Mouse (Mus musculus) left cerebral cortex, adult 2 months (tissue): ENCODE data around the gene Prkch. TPM values are rescaled to one million over a fixed set of nuclear protein-coding genes. Genes with fewer than 3 reads are reported as not detected.

Experiments
- DNase-seq, 2 experiments: peaks; one replicate each; pipeline ENCODE4 v3.0.0; 2021 to 2022; ENCODE audit warnings: low spot score in 2 of 2, mixed read lengths in 1 of 2; ENCODE audit errors: extremely low spot score in 1 of 2
- H3K27ac ChIP-seq: fragments of 200-600 bp; 2 replicates; pipeline ENCODE4 v1.8.1; 2022
- H3K4me3 ChIP-seq: fragments of 200-600 bp; 2 replicates; pipeline ENCODE4 v1.8.1; 2022
- CTCF ChIP-seq: fragments of 200-600 bp; IDR thresholded peaks from 2 replicates; pipeline ENCODE4 v1.8.1; 2022; ENCODE audit warnings: antibody characterized with exemption, mild to moderate bottlenecking, moderate library complexity
- intact Hi-C: fragments of 180-260 bp; cut with DNase I; formaldehyde crosslinking; loops from one replicate; pipeline ENCODE4 v1.15.1; 2025
- total RNA-seq, 2 experiments: library from RNA; stranded (reverse); gene quantifications; 2 replicates each; pipeline ENCODE4 v1.2.3; 2021

The Prkch gene
- total RNA-seq, 2 experiments from 2014 or later = 4.1 to 5.7 TPM

- no peak for TF ChIP-seq CTCF
- no peak overlapping the region for H3K27ac ChIP-seq
- no peak for DNase-seq
- intact Hi-C loops = no loop called here
- no peak overlapping the region for H3K4me3 ChIP-seq
Measured at GRCm38 (mm10) chr12:73625277-73626032, 40.9 kb downstream of the Prkch start.

- DNase-seq = no peak
- TF ChIP-seq CTCF = no peak
- no peak overlapping the region for H3K27ac ChIP-seq
- no peak overlapping the region for H3K4me3 ChIP-seq
- intact Hi-C loops = no loop called here
Measured at GRCm38 (mm10) chr12:73627902-73628301, 43.3 kb downstream of the Prkch start.

GRCm38 (mm10) chr12:73630596-73630995 is 46.0 kb downstream of the Prkch start:
- Histone ChIP-seq H3K4me3 (no peak overlapping the region), H3K27ac (no peak overlapping the region)
- intact Hi-C loops = no loop called here
- no peak for TF ChIP-seq CTCF
- DNase-seq = no peak

DNA sequence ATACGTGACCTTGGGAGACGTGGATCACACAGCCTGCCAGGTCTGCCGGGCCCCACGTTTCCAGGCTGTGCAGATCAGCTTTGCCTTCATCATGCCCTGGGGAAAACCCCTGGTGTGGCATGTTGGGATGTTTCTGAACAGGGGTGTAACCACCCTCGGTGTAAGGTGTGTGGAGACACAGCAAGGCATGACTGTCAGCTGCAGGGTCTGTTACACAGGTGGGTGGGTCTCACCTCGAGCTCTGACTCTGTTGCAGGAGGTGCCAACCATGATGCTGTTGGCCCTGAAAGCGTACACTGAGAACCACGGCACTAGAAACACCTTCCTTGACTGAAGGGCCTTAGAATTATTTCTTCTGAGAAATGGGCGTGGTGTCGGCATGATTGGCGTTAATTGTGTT is 46.6 kb downstream of the Prkch start:
- no peak for TF ChIP-seq CTCF
- no peak for DNase-seq
- Histone ChIP-seq H3K4me3 (no peak overlapping the region), H3K27ac (no peak overlapping the region)
- intact Hi-C loops = no loop called here

- no peak overlapping the region for H3K27ac ChIP-seq
- no peak for TF ChIP-seq CTCF
- intact Hi-C loops = no loop called here
Measured at GRCm38 (mm10) chr12:73632671-73633244, 48.2 kb downstream of the Prkch start.

GRCm38 (mm10) chr12:73633707-73634106 is 49.1 kb downstream of the Prkch start:
- H3K27ac ChIP-seq = no peak overlapping the region
- intact Hi-C loops = no loop called here
- DNase-seq = no peak
- H3K4me3 ChIP-seq = no peak overlapping the region
- TF ChIP-seq CTCF = no peak

More at GRCm38 (mm10) chr12:73632671-73633244, 48.2 kb downstream of the Prkch start:
- no peak for DNase-seq
- H3K4me3 ChIP-seq = no peak overlapping the region

DNA sequence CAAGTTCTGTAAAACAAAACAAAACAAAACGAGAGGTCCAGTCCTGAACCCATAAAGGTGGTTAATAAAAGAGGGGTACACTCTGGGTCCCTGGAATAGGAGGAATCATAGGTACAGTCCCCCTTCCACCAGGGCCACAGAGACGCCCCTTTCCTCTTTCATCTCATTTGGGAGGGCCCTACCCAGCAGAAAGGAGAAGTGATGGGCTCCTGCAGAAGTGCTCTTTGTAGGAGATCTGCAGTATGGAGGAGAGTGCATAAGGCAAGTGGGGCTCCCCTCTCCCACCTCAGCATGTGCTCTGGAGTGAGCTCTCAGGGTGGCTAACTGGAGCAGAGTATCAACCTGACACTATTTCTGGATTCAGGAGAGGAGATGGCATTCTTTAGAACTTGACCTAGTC is 55.0 kb downstream of the Prkch start:
- no peak for TF ChIP-seq CTCF
- intact Hi-C loops = no loop called here
- no peak for DNase-seq
- Histone ChIP-seq H3K27ac (no peak overlapping the region), H3K4me3 (no peak overlapping the region)

GRCm38 (mm10) chr12:73641183-73641582 is 56.6 kb downstream of the Prkch start:
- TF ChIP-seq CTCF = no peak
- DNase-seq = no peak
- Histone ChIP-seq H3K4me3 (no peak overlapping the region), H3K27ac (no peak overlapping the region)
- intact Hi-C loops = no loop called here

GRCm38 (mm10) chr12:73645216-73645615 is 60.6 kb downstream of the Prkch start:
- intact Hi-C loops = no loop called here
- no peak for TF ChIP-seq CTCF
- no peak for DNase-seq
- no peak overlapping the region for H3K4me3 ChIP-seq
- no peak overlapping the region for H3K27ac ChIP-seq

GRCm38 (mm10) chr12:73647686-73648085 is 63.1 kb downstream of the Prkch start:
- no peak for TF ChIP-seq CTCF
- Histone ChIP-seq H3K27ac (no peak overlapping the region), H3K4me3 (no peak overlapping the region)
- intact Hi-C loops = no loop called here
- no peak for DNase-seq

DNA sequence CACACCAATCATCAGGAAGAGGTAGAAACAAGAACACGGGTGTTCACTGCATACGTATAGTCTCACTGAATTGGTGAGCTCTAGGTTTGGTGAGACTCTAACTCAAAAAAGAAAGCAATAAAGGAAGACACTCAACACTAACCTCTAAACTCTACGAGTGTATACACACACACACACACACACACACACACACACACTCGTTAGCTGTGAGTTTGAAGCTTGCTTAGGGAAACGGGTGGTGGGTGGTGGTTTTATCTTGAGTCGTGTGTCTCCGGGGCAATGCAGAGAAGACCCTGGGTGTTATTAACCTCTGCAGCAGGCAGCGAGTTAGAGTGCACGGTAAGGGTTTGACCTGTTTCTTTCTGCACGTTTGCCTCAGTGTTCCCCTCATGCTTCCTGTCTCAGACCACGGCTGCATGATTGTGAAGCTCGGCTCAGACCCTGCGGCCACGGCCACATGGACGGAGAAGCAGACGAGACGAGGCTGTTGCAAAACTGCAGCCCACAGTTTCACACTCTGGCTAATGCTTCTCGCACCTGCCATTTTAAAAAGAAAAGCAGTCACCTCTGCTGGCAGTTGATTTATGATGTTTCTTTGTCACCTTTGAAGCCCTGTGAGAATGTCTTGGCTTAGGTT is 72.1 kb downstream of the Prkch start:
- no peak for TF ChIP-seq CTCF
- DNase-seq = no peak
- intact Hi-C loops = no loop called here
- Histone ChIP-seq H3K27ac (no peak overlapping the region), H3K4me3 (no peak overlapping the region)

DNA sequence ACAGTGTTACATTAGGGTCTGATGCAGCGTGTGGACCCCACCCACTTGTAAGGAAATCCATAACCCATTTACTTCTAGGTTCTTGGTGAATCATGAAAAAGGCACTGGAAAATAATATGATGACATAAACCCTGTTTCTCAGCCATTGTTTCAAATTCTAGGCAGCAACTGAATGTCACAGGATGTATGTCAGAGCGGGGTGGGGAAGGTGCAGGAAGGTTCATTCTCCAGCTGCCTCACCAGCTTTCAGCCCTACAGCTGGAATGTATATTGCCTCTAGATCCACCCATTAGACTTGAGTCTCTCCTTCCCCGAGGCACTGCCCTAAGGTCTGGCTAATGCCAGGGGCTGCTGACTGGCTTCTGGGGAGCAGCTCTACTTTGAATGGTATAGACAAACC is 78.8 kb downstream of the Prkch start:
- no peak overlapping the region for H3K4me3 ChIP-seq
- TF ChIP-seq CTCF = no peak
- DNase-seq = no peak
- no peak overlapping the region for H3K27ac ChIP-seq
- intact Hi-C loops = no loop called here

- Histone ChIP-seq H3K4me3 (no peak overlapping the region), H3K27ac (no peak overlapping the region)
- TF ChIP-seq CTCF = no peak
- no peak for DNase-seq
- intact Hi-C loops = no loop called here
Measured at GRCm38 (mm10) chr12:73666701-73667100, 82.1 kb downstream of the Prkch start.
